Mouse (Mus musculus) spleen, adult 2 months (tissue): Measurements from ENCODE around the gene Dmrta2. TPM values are rescaled to one million over a fixed set of nuclear protein-coding genes. Genes with fewer than 3 reads are reported as not detected.

ENCODE experiments used
- DNase-seq, 2 experiments: peaks; one replicate each; pipeline versions ENCODE4 v3.0.0 to v3.0.0-alpha.2; 2012 to 2021; ENCODE audit warnings: low spot score in 2 of 2, low read depth in 1 of 2
- H3K27ac ChIP-seq: fragments of 200-500 bp; 2 replicates; pipeline ENCODE4 v1.5.1; 2012; ENCODE audit warnings: low read length, inconsistent platforms; ENCODE audit not compliant: insufficient read depth
- H3K27me3 ChIP-seq: fragments of 200-500 bp; 2 replicates; pipeline ENCODE4 v1.6.1; 2012; ENCODE audit warnings: mild to moderate bottlenecking, moderate library complexity, low read length, inconsistent platforms; ENCODE audit not compliant: control insufficient read depth, insufficient read depth
- H3K36me3 ChIP-seq: fragments of 200-500 bp; 2 replicates; pipeline ENCODE4 v1.6.1; 2012; ENCODE audit warnings: mild to moderate bottlenecking, low read length, inconsistent platforms; ENCODE audit not compliant: control insufficient read depth, insufficient read depth
- H3K4me1 ChIP-seq: fragments of 200-500 bp; 2 replicates; pipeline ENCODE4 v1.6.1; 2011; ENCODE audit warnings: inconsistent platforms; ENCODE audit not compliant: control insufficient read depth, insufficient read depth, insufficient read length
- H3K4me3 ChIP-seq: fragments of 200-500 bp; 2 replicates; pipeline ENCODE4 v1.5.1; 2011; ENCODE audit warnings: mild to moderate bottlenecking, inconsistent platforms; ENCODE audit not compliant: insufficient read depth, insufficient read length; ENCODE audit errors: extremely low read depth
- CTCF ChIP-seq: fragments of 200-500 bp; IDR thresholded peaks from 2 replicates; pipeline ENCODE4 v1.5.1; 2011; ENCODE audit warnings: mild to moderate bottlenecking, inconsistent platforms; ENCODE audit not compliant: insufficient read depth, insufficient read length, insufficient replicate concordance; ENCODE audit errors: extremely low read depth
- POLR2A ChIP-seq: fragments of 200-500 bp; IDR thresholded peaks from 2 replicates; pipeline ENCODE4 v1.6.1; 2011; ENCODE audit warnings: low read depth, low read length, inconsistent platforms
- WGBS: fragments of 180-500 bp; shearing (Covaris S2); methylation state at CpG from one replicate; pipeline ENCODE4 v1.1.7; 2018; 5-methylcytosine and 5-hydroxymethylcytosine counted together
- polyA plus RNA-seq: library from polyadenylated mRNA; depleted of rRNA; stranded (reverse); fragments of >200 nt; gene quantifications from 2 replicates; pipeline ENCODE4 v1.2.3, GENCODE M21; 2012

Dmrta2 gene
- polyA plus RNA-seq, 1 experiment = 0.22 TPM

DNA sequence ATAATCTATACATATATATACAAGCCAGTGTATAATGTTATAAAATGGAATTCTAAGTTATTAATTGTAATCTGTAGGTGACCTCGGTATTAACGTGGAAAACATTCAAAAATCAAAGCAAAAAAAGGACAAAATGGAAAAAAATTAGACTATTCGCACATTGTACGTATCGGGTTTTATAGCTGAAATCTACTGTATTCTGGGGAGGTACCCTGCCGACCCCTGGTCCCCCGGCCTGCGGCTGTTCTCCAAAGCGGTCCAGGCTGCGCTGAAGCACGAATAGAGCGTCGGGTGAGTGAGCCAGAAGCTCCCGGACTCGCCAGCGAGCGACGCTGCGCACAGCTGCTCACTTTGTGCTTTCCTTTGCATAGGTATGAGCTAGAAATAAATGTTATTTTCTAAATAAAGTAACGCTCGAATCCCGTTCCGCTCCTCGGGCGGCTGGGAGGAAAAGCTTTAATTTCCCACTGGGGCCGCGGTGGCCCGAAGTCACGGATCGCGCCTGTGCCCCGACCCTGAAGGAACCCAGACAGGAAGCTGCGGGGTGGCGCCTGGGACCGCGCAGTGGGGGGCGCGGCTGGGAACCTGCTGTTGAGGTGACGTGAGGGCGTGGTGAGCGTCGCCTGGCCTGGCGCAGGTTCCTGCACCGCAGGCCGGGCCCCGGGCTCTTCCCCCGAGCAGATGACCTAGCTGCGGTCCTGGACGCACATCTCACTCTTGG is 5.6 kb downstream of the Dmrta2 start:
- Histone ChIP-seq H3K27ac (no peak overlapping the region), H3K36me3 (no peaks in the 10 kb centered on the region), H3K4me1 (peaks cover 11% of the 10 kb centered on the region), H3K27me3 (peaks cover 44% of the 10 kb centered on the region), H3K4me3 (peak overlapping the region; percentile 8; the same call in 1 of the 2 replicates)
- 2% methylated on average over 49 of the region's 49 CpGs for WGBS
- DNase-seq = no peak
- TF ChIP-seq POLR2A = no peak
- TF ChIP-seq CTCF = no peak

DNA sequence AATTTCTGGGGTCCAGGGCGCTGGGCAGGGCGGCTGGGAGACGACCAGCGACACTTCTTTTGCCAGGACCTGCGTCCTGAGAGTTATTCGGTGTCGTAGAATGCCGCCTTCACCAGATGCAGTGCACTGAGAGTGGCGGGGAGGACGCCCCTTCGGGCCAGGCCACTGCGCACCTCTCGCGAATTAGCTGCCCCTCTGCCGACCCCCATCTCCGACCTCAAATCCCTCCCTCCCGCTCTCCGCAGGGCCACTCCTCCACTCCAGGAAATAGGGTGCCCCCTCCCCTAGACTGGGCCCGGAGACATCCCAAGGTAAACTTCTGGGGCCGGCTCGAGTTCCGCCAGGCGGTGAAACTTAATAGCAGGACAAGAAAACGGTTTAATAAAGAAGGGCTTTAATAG is 6.2 kb downstream of the Dmrta2 start:
- TF ChIP-seq POLR2A (no peak), CTCF (no peak)
- WGBS = 5% methylated on average over 24 of the region's 24 CpGs

DNA sequence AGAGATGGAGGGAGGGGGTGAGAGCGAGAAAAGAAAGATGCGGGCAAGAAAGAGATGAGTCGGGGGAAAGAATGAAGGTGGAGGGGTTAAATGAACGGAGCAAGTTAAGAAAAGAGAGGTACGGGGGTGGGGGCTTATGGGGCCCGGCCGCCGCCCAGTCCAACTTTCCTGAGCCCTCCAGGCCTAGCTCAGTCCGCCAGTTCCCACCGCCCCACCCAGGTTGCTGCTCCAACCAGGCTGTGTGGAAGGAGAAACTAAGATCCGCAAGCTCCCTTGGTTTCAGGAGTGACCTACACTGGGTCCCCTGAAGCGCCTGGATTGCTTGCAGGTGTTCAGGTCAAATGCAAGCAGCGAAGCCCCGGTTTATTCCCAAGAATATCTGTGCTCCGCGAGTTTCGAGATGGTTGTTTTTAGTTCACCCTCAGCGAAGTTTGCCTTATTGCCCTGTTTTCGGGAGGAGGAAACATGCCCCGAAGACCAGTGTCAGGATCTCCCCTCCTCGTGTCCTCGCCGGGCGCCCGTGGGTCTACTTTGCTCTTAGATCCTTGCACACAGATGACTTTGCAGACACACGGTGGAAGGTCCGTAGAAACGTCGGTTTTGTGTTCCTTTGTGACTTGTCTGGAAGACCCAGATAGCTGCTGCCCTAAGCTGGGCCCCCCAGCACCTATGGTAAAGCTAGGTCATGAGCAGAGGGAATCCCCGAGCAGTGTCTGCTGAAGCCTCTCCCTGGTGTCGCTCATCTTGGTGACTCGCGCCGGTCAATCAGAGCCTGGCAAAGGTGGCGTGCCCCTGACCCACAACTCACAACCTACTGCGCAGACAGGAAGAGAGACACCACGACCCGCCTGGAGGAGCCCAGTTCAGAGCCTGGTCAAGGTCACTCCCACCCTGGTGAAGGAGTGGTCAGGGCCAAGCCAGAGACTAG is 6.9 kb downstream of the Dmrta2 start:
- Histone ChIP-seq H3K4me3 (no peak overlapping the region), H3K4me1 (peaks cover 11% of the 10 kb centered on the region), H3K27ac (no peak overlapping the region), H3K27me3 (peaks cover 38% of the 10 kb centered on the region), H3K36me3 (no peaks in the 10 kb centered on the region)
- 10% methylated on average over 38 of the region's 38 CpGs for WGBS
- no peak for DNase-seq
- no peak for TF ChIP-seq POLR2A
- TF ChIP-seq CTCF = no peak

More for the DNA sequence above, 6.2 kb downstream of the Dmrta2 start:
- Histone ChIP-seq H3K4me3 (no peak overlapping the region), H3K27ac (no peak overlapping the region), H3K4me1 (peaks cover 11% of the 10 kb centered on the region), H3K27me3 (peaks cover 40% of the 10 kb centered on the region), H3K36me3 (no peaks in the 10 kb centered on the region)
- no peak for DNase-seq

DNA sequence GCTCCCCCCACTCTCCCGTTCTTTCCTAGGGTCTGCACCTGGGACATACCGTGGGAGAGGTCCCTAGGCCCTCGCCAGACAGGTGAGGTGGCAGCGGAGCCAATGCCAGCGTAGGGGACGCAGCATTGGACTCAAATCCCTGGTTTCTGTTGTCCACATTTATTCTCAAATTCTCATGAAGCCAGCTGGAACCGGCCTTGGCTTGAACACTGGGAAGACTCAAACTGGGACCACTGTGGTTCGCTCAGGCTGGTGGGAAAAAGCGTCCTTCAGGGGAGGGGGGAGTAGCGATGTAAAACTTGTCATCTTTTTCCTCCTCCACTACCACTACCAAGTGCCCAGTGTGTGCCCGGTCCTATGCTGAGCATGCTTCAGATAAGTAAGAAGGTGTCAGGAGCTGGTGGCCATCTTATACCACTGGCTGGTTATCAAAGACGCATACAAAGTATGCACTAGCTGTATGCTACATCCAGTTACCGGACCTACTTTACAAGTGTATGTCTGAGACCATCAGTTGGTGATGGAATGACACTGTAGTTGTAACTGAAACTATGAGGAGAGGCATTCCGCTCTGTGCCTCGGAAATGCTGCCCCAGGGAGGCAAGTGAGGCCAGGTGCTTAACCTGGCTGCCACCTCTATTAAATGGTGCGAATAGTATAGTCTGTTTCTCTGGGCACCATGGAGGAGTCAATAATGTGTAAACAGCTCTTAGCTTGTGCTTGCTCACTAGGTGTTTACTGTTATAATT is 7.7 kb downstream of the Dmrta2 start:
- TF ChIP-seq CTCF = no peak
- TF ChIP-seq POLR2A = no peak
- WGBS = 16% methylated on average over 16 of the region's 16 CpGs
- H3K4me3 ChIP-seq = no peak overlapping the region
- H3K27ac ChIP-seq = no peak overlapping the region
- H3K27me3 ChIP-seq = peaks cover 34% of the 10 kb centered on the region
- H3K36me3 ChIP-seq = no peaks in the 10 kb centered on the region
- no peak for DNase-seq
- peaks cover 9% of the 10 kb centered on the region for H3K4me1 ChIP-seq

DNA sequence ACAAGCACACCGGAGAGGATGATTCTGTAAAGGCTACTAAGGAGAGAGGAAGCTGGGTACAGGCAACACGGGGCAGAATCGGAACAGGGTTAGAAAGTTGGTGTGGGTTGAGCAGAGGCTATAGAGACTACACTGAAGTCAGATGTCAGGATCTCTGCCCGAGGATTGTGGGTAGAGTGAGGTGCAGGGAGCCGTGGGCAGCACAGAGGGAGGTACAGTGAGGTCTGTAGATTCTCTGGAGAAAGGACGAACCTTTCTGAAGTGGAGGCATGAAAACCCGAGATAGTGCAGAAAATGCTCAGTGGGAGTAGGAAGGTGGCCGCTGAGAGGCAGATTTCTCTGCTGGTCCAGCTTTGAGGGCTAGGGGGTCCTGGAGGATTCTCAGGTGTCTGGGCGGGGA is 8.4 kb downstream of the Dmrta2 start:
- H3K27me3 ChIP-seq = peaks cover 34% of the 10 kb centered on the region
- no peak overlapping the region for H3K27ac ChIP-seq
- no peak for DNase-seq
- H3K4me3 ChIP-seq = no peak overlapping the region
- peaks cover 9% of the 10 kb centered on the region for H3K4me1 ChIP-seq
- no peaks in the 10 kb centered on the region for H3K36me3 ChIP-seq
- TF ChIP-seq POLR2A (no peak), CTCF (no peak)
- WGBS = 9% methylated on average over 9 of the region's 9 CpGs

DNA sequence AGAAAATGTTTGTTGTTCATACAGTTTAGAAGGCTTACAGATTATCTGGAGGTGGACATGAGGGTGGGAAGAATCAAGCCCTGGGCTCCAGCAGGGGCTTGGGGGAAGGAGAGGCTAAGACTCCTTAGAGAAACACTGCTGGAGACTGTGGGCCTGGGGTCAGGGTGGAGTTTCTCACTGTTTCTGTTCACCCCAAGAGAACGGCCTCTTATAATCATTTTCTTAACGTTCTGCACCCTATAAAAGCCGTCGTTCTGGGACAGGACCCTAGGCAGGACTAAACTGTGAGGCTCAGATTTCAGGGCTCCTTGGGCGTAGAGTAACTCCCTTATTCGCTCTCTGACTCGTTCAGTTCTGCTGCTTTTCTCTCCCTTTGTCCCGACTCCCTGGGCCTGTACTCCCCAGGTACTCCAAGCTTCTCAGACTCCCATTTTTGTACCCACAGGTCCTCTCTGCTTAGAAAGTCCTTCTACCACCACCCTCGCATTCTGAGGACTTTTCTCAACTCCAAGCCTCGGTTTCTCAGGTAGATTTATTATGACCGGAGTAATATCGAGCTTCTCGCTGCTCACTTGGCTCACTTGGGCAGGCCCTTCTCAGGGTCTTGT is 9.0 kb downstream of the Dmrta2 start:
- WGBS = 22% methylated on average over 13 of the region's 13 CpGs
- no peaks in the 10 kb centered on the region for H3K36me3 ChIP-seq
- TF ChIP-seq POLR2A = no peak
- no peak overlapping the region for H3K27ac ChIP-seq
- H3K27me3 ChIP-seq = peaks cover 29% of the 10 kb centered on the region
- peaks cover 8% of the 10 kb centered on the region for H3K4me1 ChIP-seq
- no peak overlapping the region for H3K4me3 ChIP-seq
- no peak for DNase-seq
